Mouse (Mus musculus) heart, adult 11 months (tissue): Measurements from ENCODE around the gene Ebf1.

Experiments used
- DNase-seq: peaks from one replicate; pipeline ENCODE4 v3.0.0; 2022

Ebf1 gene

GRCm38 (mm10) chr11:44705811-44706210 lies 88.7 kb downstream of the Ebf1 start:
- DNase-seq = peak; percentile 55

- DNase-seq = peak; percentile 79
Measured at GRCm38 (mm10) chr11:44706386-44706785, 89.3 kb downstream of the Ebf1 start.

- peak; percentile 84 for DNase-seq
Measured at GRCm38 (mm10) chr11:44707381-44708289, 90.5 kb downstream of the Ebf1 start.

GRCm38 (mm10) chr11:44708290-44708685 lies 91.2 kb downstream of the Ebf1 start:
- DNase-seq = peak; percentile 77

GRCm38 (mm10) chr11:44709073-44709618 lies 92.0 kb downstream of the Ebf1 start:
- DNase-seq = peak; percentile 22

GRCm38 (mm10) chr11:44709869-44710460 lies 92.8 kb downstream of the Ebf1 start:
- DNase-seq = peak; percentile 65

- peak; percentile 6 for DNase-seq
Measured at GRCm38 (mm10) chr11:44710861-44711260, 93.7 kb downstream of the Ebf1 start.

- DNase-seq = peak; percentile 73
Measured at GRCm38 (mm10) chr11:44714188-44714587, 97.1 kb downstream of the Ebf1 start.

- peak; percentile 89 for DNase-seq
Measured at GRCm38 (mm10) chr11:44715776-44716175, 98.7 kb downstream of the Ebf1 start.

- peak; percentile 73 for DNase-seq
Measured at GRCm38 (mm10) chr11:44716928-44717327, 99.8 kb downstream of the Ebf1 start.

- DNase-seq = peak; percentile 64
Measured at GRCm38 (mm10) chr11:44717636-44718035, 100.5 kb downstream of the Ebf1 start.

GRCm38 (mm10) chr11:44721976-44722375 lies 104.9 kb downstream of the Ebf1 start:
- peak; percentile 53 for DNase-seq

- DNase-seq = peak; percentile 92
Measured at GRCm38 (mm10) chr11:44723950-44724502, 106.9 kb downstream of the Ebf1 start.

- DNase-seq = peak; percentile 74
Measured at GRCm38 (mm10) chr11:44725732-44726131, 108.6 kb downstream of the Ebf1 start.

- DNase-seq = no peak
Measured at GRCm38 (mm10) chr11:44727376-44727775, 110.3 kb downstream of the Ebf1 start.

GRCm38 (mm10) chr11:44727821-44728220 lies 110.7 kb downstream of the Ebf1 start:
- DNase-seq = no peak

- peak; percentile 27 for DNase-seq
Measured at GRCm38 (mm10) chr11:44728271-44728670, 111.2 kb downstream of the Ebf1 start.

- peak; percentile 71 for DNase-seq
Measured at GRCm38 (mm10) chr11:44729931-44730330, 112.8 kb downstream of the Ebf1 start.

GRCm38 (mm10) chr11:44731763-44732162 lies 114.6 kb downstream of the Ebf1 start:
- DNase-seq = no peak

- peak; percentile 80 for DNase-seq
Measured at GRCm38 (mm10) chr11:44733276-44733675, 116.2 kb downstream of the Ebf1 start.

GRCm38 (mm10) chr11:44738046-44738445 lies 120.9 kb downstream of the Ebf1 start:
- peak; percentile 17 for DNase-seq

- DNase-seq = peak; percentile 87
Measured at GRCm38 (mm10) chr11:44738820-44739219, 121.7 kb downstream of the Ebf1 start.

GRCm38 (mm10) chr11:44740278-44741041 lies 123.3 kb downstream of the Ebf1 start:
- DNase-seq = peak; percentile 94
